Mouse (Mus musculus) midbrain, embryonic 11.5 days (tissue): ENCODE results near the gene Zfyve27. TPM values are rescaled to one million over a fixed set of nuclear protein-coding genes. Genes with fewer than 3 reads are reported as not detected.

Experiments
- ATAC-seq: fragments of 200-750 bp; cut with Nextera tagmentation; 2 replicates; pipeline ENCODE4 v1.8.0; 2017; ENCODE audit warnings: moderate TSS enrichment, moderate library complexity; ENCODE audit not compliant: low FRiP score
- DNase-seq: peaks from one replicate; pipeline ENCODE4 v3.0.0; 2015; ENCODE audit warnings: low spot score; ENCODE audit errors: missing footprints
- H3K27ac ChIP-seq: fragments of 300-500 bp; sonication (generic); 2 replicates; pipeline ENCODE4 v1.5.1; 2014; ENCODE audit warnings: low read depth, low read length
- H3K27me3 ChIP-seq: fragments of 300-500 bp; sonication (generic); 2 replicates; pipeline ENCODE4 v1.6.1; 2014; ENCODE audit warnings: mild to moderate bottlenecking, low read length, moderate library complexity, mixed read lengths; ENCODE audit not compliant: control insufficient read depth, insufficient read depth
- H3K36me3 ChIP-seq: fragments of 300-500 bp; sonication (generic); 2 replicates; pipeline ENCODE4 v1.6.1; 2014; ENCODE audit warnings: mild to moderate bottlenecking, low read length, moderate library complexity, mixed read lengths; ENCODE audit not compliant: control insufficient read depth, insufficient read depth
- H3K4me1 ChIP-seq: fragments of 300-500 bp; sonication (generic); 2 replicates; pipeline ENCODE4 v1.6.1; 2014; ENCODE audit warnings: low read length; ENCODE audit not compliant: control insufficient read depth, insufficient read depth
- H3K4me2 ChIP-seq: fragments of 300-500 bp; sonication (generic); 2 replicates; pipeline ENCODE4 v1.6.1; 2014; ENCODE audit warnings: mild to moderate bottlenecking, moderate library complexity
- H3K4me3 ChIP-seq: fragments of 300-500 bp; sonication (generic); 2 replicates; pipeline ENCODE4 v1.5.1; 2014; ENCODE audit warnings: low read depth, low read length
- H3K9ac ChIP-seq: fragments of 300-500 bp; sonication (generic); 2 replicates; pipeline ENCODE4 v1.6.1; 2014; ENCODE audit warnings: low read length
- H3K9me3 ChIP-seq: fragments of 300-500 bp; sonication (generic); 2 replicates; pipeline ENCODE4 v1.6.1; 2016; ENCODE audit warnings: low read length; ENCODE audit not compliant: control insufficient read depth
- WGBS: fragments of 180-500 bp; shearing (Covaris S2); extraction: QIAGEN DNeasy Blood & Tissue Kit; methylation state at CpG from one replicate; pipeline ENCODE4 v1.1.7; 2014; 5-methylcytosine and 5-hydroxymethylcytosine counted together
- polyA plus RNA-seq: library from polyadenylated mRNA; unstranded; fragments of >200 nt; fragmentation: Nextera tagmentation; extraction: Ambion mirVana; gene quantifications from 2 replicates; pipeline ENCODE4 v1.2.1, GENCODE M21; 2014

Zfyve27 gene
- polyA plus RNA-seq, 1 experiment from 2014 or later, result 15.6 TPM

DNA sequence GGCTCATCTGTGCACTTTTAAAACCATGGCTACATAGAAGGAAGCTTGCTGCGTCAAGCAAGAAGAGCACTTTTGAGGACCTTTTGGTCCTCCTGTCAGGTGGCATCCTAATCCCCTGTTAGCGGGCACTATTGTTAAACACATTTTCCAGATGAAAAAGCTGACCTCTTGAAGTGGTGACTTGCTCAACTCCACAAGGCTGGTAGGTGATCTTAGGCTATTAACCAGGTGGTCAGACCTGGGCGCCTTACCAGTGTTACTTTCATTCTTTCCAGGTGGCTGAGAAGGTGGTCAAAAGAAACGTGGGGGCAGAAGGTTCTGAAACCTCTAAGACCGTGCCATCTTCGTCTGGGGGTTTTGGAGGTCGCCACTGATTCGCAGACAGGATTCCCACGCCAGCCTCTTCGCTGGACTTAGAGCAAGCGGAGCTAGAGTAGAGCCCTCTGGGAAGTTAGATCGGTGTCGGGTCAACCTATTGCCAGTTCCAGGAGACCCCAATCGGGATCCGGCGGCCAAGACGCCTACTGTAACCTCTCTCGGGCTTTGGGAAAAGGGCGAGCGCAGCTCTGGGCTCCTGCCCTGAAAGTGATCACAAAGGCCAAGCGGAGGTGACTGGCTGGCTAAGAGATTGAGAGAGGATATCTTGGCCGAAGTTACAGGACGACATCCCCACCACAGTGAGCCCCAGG is 35.6 kb upstream of the Zfyve27 start:
- peaks cover 3% of the 10 kb centered on the region; the same call in 1 of the 2 replicates for H3K27me3 ChIP-seq
- H3K4me2 ChIP-seq, result peak overlapping the region; percentile 96
- H3K9ac ChIP-seq, result peak overlapping the region; percentile 71
- DNase-seq, result peak; percentile 90
- no peaks in the 10 kb centered on the region for H3K36me3 ChIP-seq
- peaks cover 6% of the 10 kb centered on the region for H3K4me1 ChIP-seq
- WGBS, result 4% methylated on average over 23 of the region's 23 CpGs
- H3K4me3 ChIP-seq, result peak overlapping the region; percentile 54
- ATAC-seq, result no peak; the same call in 1 of the 2 replicates
- H3K27ac ChIP-seq, result no peak overlapping the region
- H3K9me3 ChIP-seq, result no peaks in the 10 kb centered on the region

- Histone ChIP-seq H3K36me3 (no peaks in the 10 kb centered on the region), H3K27ac (no peak within 1 kb of the TSS), H3K4me2 (peak within 1 kb of the TSS; percentile 96), H3K9me3 (no peaks in the 10 kb centered on the region), H3K4me1 (peaks cover 6% of the 10 kb centered on the region), H3K9ac (peak within 1 kb of the TSS; percentile 71), H3K4me3 (peak within 1 kb of the TSS; percentile 54), H3K27me3 (peaks cover 3% of the 10 kb centered on the region; the same call in 1 of the 2 replicates)
- ATAC-seq, result peak; percentile 98
- WGBS, result under 1% methylated on average over 54 of the region's 54 CpGs
- peak; percentile 99 for DNase-seq
Measured at GRCm38 (mm10) chr19:42128787-42129508, 34.8 kb upstream of the Zfyve27 start, which contains the start of gene Avpi1. Gene Avpi1, minus strand, starts transcription at chr19:42129059.

GRCm38 (mm10) chr19:42129509-42130293 is 34.0 kb upstream of the Zfyve27 start:
- no peaks in the 10 kb centered on the region for H3K36me3 ChIP-seq
- H3K9me3 ChIP-seq, result no peaks in the 10 kb centered on the region
- no peak overlapping the region for H3K27ac ChIP-seq
- H3K4me2 ChIP-seq, result peak overlapping the region; percentile 96
- peak overlapping the region; percentile 54 for H3K4me3 ChIP-seq
- peaks cover 3% of the 10 kb centered on the region; the same call in 1 of the 2 replicates for H3K27me3 ChIP-seq
- H3K4me1 ChIP-seq, result peaks cover 6% of the 10 kb centered on the region
- peak; percentile 15; the same call in 1 of the 2 replicates for ATAC-seq
- no peak overlapping the region; the same call in 1 of the 2 replicates for H3K9ac ChIP-seq
- no peak for DNase-seq
- 28% methylated on average over 14 of the region's 14 CpGs for WGBS

DNA sequence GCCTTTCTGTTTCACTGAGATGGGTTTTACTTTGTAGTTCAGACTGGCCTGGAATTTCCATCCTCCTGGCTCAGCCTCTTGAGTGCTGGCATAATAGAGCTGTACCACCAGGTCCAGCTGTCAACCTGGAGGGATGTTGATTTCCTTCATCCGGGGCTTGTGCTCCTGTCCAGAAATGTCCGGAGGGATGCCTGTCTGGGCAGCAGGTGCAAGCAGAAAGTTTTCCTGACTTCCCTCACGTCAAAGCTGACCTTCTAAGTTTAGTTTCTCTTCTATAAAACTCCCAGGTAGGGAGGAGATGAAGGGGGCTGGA is 33.5 kb upstream of the Zfyve27 start:
- 66% methylated on average over 3 of the region's 3 CpGs for WGBS
- H3K4me2 ChIP-seq, result no peak overlapping the region
- no peaks in the 10 kb centered on the region for H3K9me3 ChIP-seq
- peaks cover 6% of the 10 kb centered on the region for H3K4me1 ChIP-seq
- H3K27me3 ChIP-seq, result peaks cover 3% of the 10 kb centered on the region; the same call in 1 of the 2 replicates
- H3K4me3 ChIP-seq, result no peak overlapping the region
- ATAC-seq (no peak), DNase-seq (no peak)
- no peak overlapping the region for H3K9ac ChIP-seq
- no peaks in the 10 kb centered on the region for H3K36me3 ChIP-seq
- H3K27ac ChIP-seq, result no peak overlapping the region

- Histone ChIP-seq H3K9me3 (no peaks in the 10 kb centered on the region), H3K4me2 (no peak overlapping the region), H3K4me3 (no peak overlapping the region), H3K27ac (no peak overlapping the region), H3K4me1 (peaks cover 9% of the 10 kb centered on the region), H3K36me3 (no peaks in the 10 kb centered on the region), H3K9ac (no peak overlapping the region), H3K27me3 (peaks cover 3% of the 10 kb centered on the region; the same call in 1 of the 2 replicates)
- ATAC-seq, result no peak
- 70% methylated on average over 5 of the region's 5 CpGs for WGBS
- no peak for DNase-seq
Measured at GRCm38 (mm10) chr19:42131101-42131500, 32.6 kb upstream of the Zfyve27 start.

- H3K36me3 ChIP-seq, result no peaks in the 10 kb centered on the region
- H3K9me3 ChIP-seq, result no peaks in the 10 kb centered on the region
- no peak overlapping the region for H3K4me2 ChIP-seq
- no peak for ATAC-seq
- DNase-seq, result no peak
- H3K4me1 ChIP-seq, result peaks cover 5% of the 10 kb centered on the region; the same call in 1 of the 2 replicates
- no peak overlapping the region for H3K4me3 ChIP-seq
- H3K27me3 ChIP-seq, result no peaks in the 10 kb centered on the region
- no peak overlapping the region for H3K27ac ChIP-seq
- H3K9ac ChIP-seq, result no peak overlapping the region
Measured at GRCm38 (mm10) chr19:42135070-42135469, 28.7 kb upstream of the Zfyve27 start.

DNA sequence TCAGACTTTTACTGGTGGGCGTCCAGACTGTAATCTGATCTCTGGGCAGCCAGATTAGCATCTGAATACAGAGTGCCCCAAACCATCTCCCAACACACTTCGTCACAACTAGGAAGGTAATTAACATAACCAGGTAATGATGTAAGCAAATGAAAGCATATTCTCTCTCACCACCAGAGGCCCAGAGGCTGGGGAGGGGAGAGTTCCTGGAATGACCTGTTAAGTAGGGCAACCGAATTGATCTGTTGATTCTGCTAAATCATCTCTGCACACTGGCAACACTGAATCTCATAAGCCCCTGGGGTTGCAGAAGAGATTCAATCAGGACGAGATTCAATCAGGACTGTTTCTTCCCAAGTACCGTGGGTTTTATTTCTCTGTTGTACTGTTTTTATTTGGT is 27.6 kb upstream of the Zfyve27 start:
- ATAC-seq, result no peak
- Histone ChIP-seq H3K9ac (no peak overlapping the region), H3K27me3 (no peaks in the 10 kb centered on the region)

GRCm38 (mm10) chr19:42137167-42137672 is 26.5 kb upstream of the Zfyve27 start:
- Histone ChIP-seq H3K36me3 (no peaks in the 10 kb centered on the region), H3K9ac (no peak overlapping the region), H3K4me2 (no peak overlapping the region), H3K27ac (no peak overlapping the region), H3K27me3 (no peaks in the 10 kb centered on the region), H3K4me3 (no peak overlapping the region), H3K4me1 (peaks cover 5% of the 10 kb centered on the region; the same call in 1 of the 2 replicates), H3K9me3 (no peaks in the 10 kb centered on the region)
- WGBS, result 94% methylated on average over 4 of the region's 4 CpGs
- no peak for ATAC-seq
- no peak for DNase-seq

More for the DNA sequence above, 27.6 kb upstream of the Zfyve27 start:
- Histone ChIP-seq H3K4me3 (no peak overlapping the region), H3K4me2 (no peak overlapping the region), H3K9me3 (no peaks in the 10 kb centered on the region), H3K27ac (no peak overlapping the region), H3K36me3 (no peaks in the 10 kb centered on the region), H3K4me1 (peaks cover 5% of the 10 kb centered on the region; the same call in 1 of the 2 replicates)
- 28% methylated on average over 5 of the region's 5 CpGs for WGBS
- DNase-seq, result no peak
